Mouse (Mus musculus): Measurements from ENCODE around the gene Lrrtm4. TPM values are rescaled to one million over a fixed set of nuclear protein-coding genes. Genes with fewer than 3 reads are reported as not detected.
A peak's percentile ranks its signal among the peaks of the same experiment; 100 is the strongest.

Gene Lrrtm4
- total RNA-seq (2021) = not detected
- long read RNA-seq, experiment 1 = 0 reads
- long read RNA-seq, experiment 2 = 0 reads

GRCm38 (mm10) chr6:80018765-80019164 is at the start of gene Lrrtm4:
Gene Lrrtm4, plus strand, starts transcription at chr6:80018877.
- Histone ChIP-seq H3K27ac (no peak within 1 kb of the TSS), H3K4me3 (peak within 1 kb of the TSS; percentile 44)
- intact Hi-C loops (cut with DNase I) = no loop called here
- no peak for TF ChIP-seq CTCF (IDR thresholded peaks at IDR 0.05)
- no peak for DNase-seq

GRCm38 (mm10) chr6:80019189-80019860 is 648 bp downstream of the Lrrtm4 start:
- intact Hi-C loops (cut with DNase I) = no loop called here
- peak overlapping the region; percentile 44 for H3K4me3 ChIP-seq
- no peak for TF ChIP-seq CTCF (IDR thresholded peaks at IDR 0.05)
- H3K27ac ChIP-seq = no peak overlapping the region
- no peak for DNase-seq

GRCm38 (mm10) chr6:80019861-80020230 is 1.2 kb downstream of the Lrrtm4 start:
- intact Hi-C loops (cut with DNase I) = no loop called here
- DNase-seq = no peak
- TF ChIP-seq CTCF (IDR thresholded peaks at IDR 0.05) = no peak
- Histone ChIP-seq H3K27ac (no peak overlapping the region), H3K4me3 (peak overlapping the region; percentile 44)

DNA sequence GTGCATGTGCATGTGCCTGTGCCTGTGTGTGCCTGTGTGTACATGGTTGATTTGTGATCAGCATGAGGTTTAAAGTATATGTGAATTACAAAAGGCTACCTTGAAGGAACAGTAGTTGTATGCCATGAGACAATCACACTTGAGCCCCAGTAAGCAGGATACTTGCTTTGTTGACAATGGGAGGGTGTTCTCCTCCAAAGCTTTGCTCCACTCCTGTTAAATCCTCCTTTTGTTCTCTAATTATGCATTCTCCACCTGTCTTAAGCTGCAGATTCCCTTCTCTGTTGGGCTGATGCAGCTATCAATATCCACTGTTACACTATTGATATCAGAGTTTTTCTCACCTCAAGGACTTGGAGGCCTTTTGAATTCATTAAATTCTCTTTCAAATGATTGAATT is 38.2 kb downstream of the Lrrtm4 start:
- no peak for DNase-seq
- H3K27ac ChIP-seq = no peak overlapping the region
- H3K4me3 ChIP-seq = no peak overlapping the region
- no peak for TF ChIP-seq CTCF (IDR thresholded peaks at IDR 0.05)
- intact Hi-C loops (cut with DNase I) = no loop called here

GRCm38 (mm10) chr6:80078001-80078400 is 59.3 kb downstream of the Lrrtm4 start:
- Histone ChIP-seq H3K4me3 (no peak overlapping the region), H3K27ac (no peak overlapping the region)
- no peak for DNase-seq
- no peak for TF ChIP-seq CTCF (IDR thresholded peaks at IDR 0.05)
- intact Hi-C loops (cut with DNase I) = no loop called here

- H3K27ac ChIP-seq = no peak overlapping the region
- DNase-seq = no peak
- no peak for TF ChIP-seq CTCF (IDR thresholded peaks at IDR 0.05)
- no peak overlapping the region for H3K4me3 ChIP-seq
- intact Hi-C loops (cut with DNase I) = no loop called here
These were observed 60.6 kb downstream of the Lrrtm4 start for GRCm38 (mm10) chr6:80079290-80079689.

DNA sequence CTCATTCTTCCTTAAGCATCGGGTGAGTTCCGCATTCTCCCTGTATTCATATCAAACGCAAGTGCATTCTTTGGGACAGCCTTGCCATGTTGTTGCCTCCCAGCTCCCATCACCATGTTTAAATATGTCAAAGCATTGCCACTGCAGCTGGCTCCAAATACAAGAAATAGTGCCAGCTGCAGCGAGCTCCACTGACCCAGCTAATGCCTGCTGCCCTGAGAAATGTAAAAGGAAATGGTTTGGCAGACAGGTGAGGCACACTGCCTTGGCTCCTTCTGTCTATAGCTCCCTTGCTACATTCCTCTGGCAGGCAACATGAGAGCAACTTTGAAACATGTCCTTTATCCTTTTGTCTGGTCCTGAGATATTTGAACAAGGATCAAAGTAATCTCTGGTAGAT is 76.2 kb downstream of the Lrrtm4 start:
- TF ChIP-seq CTCF (IDR thresholded peaks at IDR 0.05) = no peak
- no peak for DNase-seq
- Histone ChIP-seq H3K4me3 (no peak overlapping the region), H3K27ac (no peak overlapping the region)
- intact Hi-C loops (cut with DNase I) = no loop called here

DNA sequence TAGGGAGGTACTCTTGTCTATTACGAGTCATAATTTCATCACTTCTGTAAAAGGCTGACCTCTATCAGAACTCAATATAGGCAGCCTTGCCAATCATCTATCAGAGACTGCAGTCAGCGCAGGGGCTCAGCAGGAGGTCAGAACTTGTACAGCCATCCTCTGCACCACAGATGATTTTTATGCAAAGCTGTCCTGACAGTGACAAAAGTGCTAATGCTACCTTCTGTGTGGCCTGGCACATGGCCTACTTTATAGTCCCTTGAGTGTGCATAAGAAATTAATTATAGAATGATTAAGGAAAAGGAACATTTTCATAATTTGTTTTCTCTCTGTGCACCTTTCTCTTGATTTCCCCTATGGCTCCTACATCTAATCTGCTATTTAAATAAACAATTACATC is 86.7 kb downstream of the Lrrtm4 start:
- no peak for DNase-seq
- H3K27ac ChIP-seq = no peak overlapping the region
- TF ChIP-seq CTCF (IDR thresholded peaks at IDR 0.05) = no peak
- intact Hi-C loops (cut with DNase I) = no loop called here
- no peak overlapping the region for H3K4me3 ChIP-seq

- no peak for DNase-seq
- H3K27ac ChIP-seq = no peak overlapping the region
- no peak for TF ChIP-seq CTCF (IDR thresholded peaks at IDR 0.05)
- H3K4me3 ChIP-seq = no peak overlapping the region
- intact Hi-C loops (cut with DNase I) = no loop called here
These were observed 87.2 kb downstream of the Lrrtm4 start for GRCm38 (mm10) chr6:80105843-80106242.

DNA sequence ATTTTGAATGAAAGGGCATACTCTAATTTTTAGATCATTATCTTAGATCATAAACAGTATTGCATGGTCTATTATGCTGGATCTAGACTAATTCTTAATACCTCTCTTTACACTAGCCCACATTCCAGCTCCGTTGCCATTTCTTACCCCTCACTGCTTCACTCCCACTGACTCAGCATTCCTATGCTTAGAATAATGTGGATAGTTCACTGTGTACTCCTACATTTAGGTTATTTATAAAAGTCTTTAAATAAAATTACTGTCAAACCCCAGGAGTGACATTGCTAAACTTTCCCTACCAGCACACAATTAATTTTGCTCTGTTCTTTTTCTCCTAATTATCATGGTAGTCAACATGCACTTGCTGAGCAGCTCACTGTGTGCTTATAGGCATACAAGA is 107.7 kb downstream of the Lrrtm4 start:
- intact Hi-C loops (cut with DNase I) = no loop called here
- TF ChIP-seq CTCF (IDR thresholded peaks at IDR 0.05) = no peak
- H3K27ac ChIP-seq = no peak overlapping the region
- DNase-seq = no peak
- no peak overlapping the region for H3K4me3 ChIP-seq

DNA sequence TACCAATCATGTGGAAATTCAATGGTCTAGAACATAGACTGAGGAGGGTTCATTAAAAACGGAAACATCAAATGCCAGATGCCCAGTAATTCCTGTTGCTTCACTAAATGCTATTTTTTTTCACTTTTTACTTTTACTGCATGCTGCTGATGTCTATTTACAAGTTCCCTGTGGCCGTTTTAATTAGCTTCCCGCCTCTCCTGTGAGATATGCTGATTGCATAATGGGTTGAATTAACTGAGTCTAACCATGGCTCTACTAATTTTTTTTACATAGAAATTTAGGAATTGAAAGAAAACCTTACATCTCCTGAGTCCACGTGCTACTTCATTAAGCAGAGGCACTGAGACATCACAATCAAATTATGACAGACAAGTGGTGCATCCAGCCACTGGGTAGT is 143.9 kb downstream of the Lrrtm4 start:
- no peak overlapping the region for H3K4me3 ChIP-seq
- intact Hi-C loops (cut with DNase I) = no loop called here
- no peak overlapping the region for H3K27ac ChIP-seq
- DNase-seq = no peak
- TF ChIP-seq CTCF (IDR thresholded peaks at IDR 0.05) = no peak

GRCm38 (mm10) chr6:80181916-80182315 is 163.2 kb downstream of the Lrrtm4 start:
- no peak overlapping the region for H3K27ac ChIP-seq
- intact Hi-C loops (cut with DNase I) = no loop called here
- DNase-seq = no peak
- no peak for TF ChIP-seq CTCF (IDR thresholded peaks at IDR 0.05)
- no peak overlapping the region for H3K4me3 ChIP-seq

DNA sequence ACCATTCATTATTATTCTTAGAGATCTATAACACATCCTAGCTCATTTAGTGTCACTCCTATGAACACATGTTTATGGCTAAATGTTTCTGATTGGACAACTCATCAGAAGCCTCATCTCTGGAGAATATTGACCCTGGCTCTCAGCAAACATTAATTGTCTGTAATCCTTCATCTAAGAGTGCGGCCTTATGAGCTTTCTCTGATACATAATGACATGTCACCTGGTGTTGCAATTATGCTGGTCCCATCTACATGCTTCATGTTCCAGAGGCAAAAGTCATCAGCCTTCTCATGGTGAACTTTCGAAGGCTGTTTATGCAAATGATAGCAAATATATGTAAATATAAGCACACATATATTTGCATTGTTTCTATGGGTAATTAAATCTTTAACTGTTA is 163.7 kb downstream of the Lrrtm4 start:
- no peak for TF ChIP-seq CTCF (IDR thresholded peaks at IDR 0.05)
- no peak overlapping the region for H3K27ac ChIP-seq
- intact Hi-C loops (cut with DNase I) = no loop called here
- H3K4me3 ChIP-seq = no peak overlapping the region
- no peak for DNase-seq

- DNase-seq = no peak
- Histone ChIP-seq H3K4me3 (no peak overlapping the region), H3K27ac (no peak overlapping the region)
- intact Hi-C loops (cut with DNase I) = no loop called here
- no peak for TF ChIP-seq CTCF (IDR thresholded peaks at IDR 0.05)
These were observed 166.9 kb downstream of the Lrrtm4 start for GRCm38 (mm10) chr6:80185489-80186113.
